Mouse (Mus musculus) midbrain, embryonic 14.5 days (tissue): ENCODE measurements around the gene Runx3. TPM values are rescaled to one million over a fixed set of nuclear protein-coding genes. Genes with fewer than 3 reads are reported as not detected.

Experiments
- ATAC-seq: fragments of 200-750 bp; cut with Nextera tagmentation; 2 replicates; pipeline ENCODE4 v1.8.0; 2017; ENCODE audit warnings: moderate number of reproducible peaks, moderate library complexity; ENCODE audit not compliant: low FRiP score, low TSS enrichment
- DNase-seq: peaks from one replicate; pipeline ENCODE4 v3.0.0-alpha.2; 2015
- H3K27ac ChIP-seq: fragments of 300-500 bp; sonication (generic); replicated peaks from 2 replicates; pipeline ENCODE4 v1.5.1; 2014; ENCODE audit warnings: mild to moderate bottlenecking, low read depth, low read length, moderate library complexity
- H3K27me3 ChIP-seq: fragments of 300-500 bp; sonication (generic); 2 replicates; pipeline ENCODE4 v1.6.1; 2014; ENCODE audit warnings: low read length, control low read depth, mixed read lengths; ENCODE audit not compliant: control insufficient read depth, insufficient read depth
- H3K36me3 ChIP-seq: fragments of 300-500 bp; sonication (generic); 2 replicates; pipeline ENCODE4 v1.6.1; 2014; ENCODE audit warnings: low read length, control low read depth; ENCODE audit not compliant: control insufficient read depth, insufficient read depth
- H3K4me1 ChIP-seq: fragments of 300-500 bp; sonication (generic); 2 replicates; pipeline ENCODE4 v1.6.1; 2014; ENCODE audit warnings: mild to moderate bottlenecking, antibody characterized with exemption, low read length, control low read depth; ENCODE audit not compliant: control insufficient read depth, insufficient read depth
- H3K4me2 ChIP-seq: fragments of 300-500 bp; sonication (generic); 2 replicates; pipeline ENCODE4 v1.6.1; 2014; ENCODE audit warnings: mild to moderate bottlenecking, low read length, moderate library complexity
- H3K4me3 ChIP-seq: fragments of 300-500 bp; sonication (generic); replicated peaks from 2 replicates; pipeline ENCODE4 v1.5.1; 2014; ENCODE audit warnings: low read depth, low read length
- H3K9ac ChIP-seq: fragments of 300-500 bp; sonication (generic); replicated peaks from 2 replicates; pipeline ENCODE4 v1.6.1; 2014; ENCODE audit warnings: mild to moderate bottlenecking, low read length, moderate library complexity
- H3K9me3 ChIP-seq: fragments of 300-500 bp; sonication (generic); 2 replicates; pipeline ENCODE4 v1.6.1; 2016; ENCODE audit warnings: low read length, control low read depth, mixed read lengths; ENCODE audit not compliant: control insufficient read depth
- WGBS: fragments of 180-500 bp; shearing (Covaris S2); extraction: QIAGEN DNeasy Blood & Tissue Kit; methylation state at CpG from one replicate; pipeline ENCODE4 v1.1.7; 2014; 5-methylcytosine and 5-hydroxymethylcytosine counted together
- polyA plus RNA-seq: library from polyadenylated mRNA; unstranded; fragments of >200 nt; fragmentation: Nextera tagmentation; extraction: Ambion mirVana; gene quantifications from 2 replicates; pipeline ENCODE4 v1.2.1, GENCODE M21; 2014

The Runx3 gene
- polyA plus RNA-seq, 1 experiment from 2014 or later: not detected

- DNase-seq (no peak), ATAC-seq (no peak)
- H3K36me3 ChIP-seq: peaks cover 29% of the 10 kb centered on the region
- H3K4me1 ChIP-seq: no peaks in the 10 kb centered on the region
- no peaks in the 10 kb centered on the region for H3K9me3 ChIP-seq
- no peak overlapping the region for H3K27ac ChIP-seq
- H3K4me3 ChIP-seq: no peak overlapping the region
- no peak overlapping the region for H3K4me2 ChIP-seq
- WGBS: 81% methylated on average over 9 of the region's 9 CpGs
- H3K9ac ChIP-seq: no peak overlapping the region
- no peaks in the 10 kb centered on the region for H3K27me3 ChIP-seq
These were observed 103.4 kb downstream of the Runx3 start for GRCm38 (mm10) chr4:135223808-135224207.

GRCm38 (mm10) chr4:135226008-135226667 lies 105.7 kb downstream of the Runx3 start:
- Histone ChIP-seq H3K4me1 (no peaks in the 10 kb centered on the region), H3K9ac (no peak overlapping the region), H3K27me3 (no peaks in the 10 kb centered on the region), H3K4me3 (no peak overlapping the region), H3K9me3 (no peaks in the 10 kb centered on the region), H3K27ac (no peak overlapping the region), H3K36me3 (peaks cover 22% of the 10 kb centered on the region), H3K4me2 (no peak overlapping the region)
- 96% methylated on average over 12 of the region's 12 CpGs for WGBS
- ATAC-seq (no peak), DNase-seq (no peak)

Other genes starting within 250 kb of the Runx3 start
- gene Tmem50a, start 205.6 kb upstream of the Runx3 start, polyA plus RNA-seq: 196 and 210 TPM in 2 replicates
- 526 and 563 TPM in 2 replicates for gene Rsrp1, start 197.1 kb upstream of the Runx3 start, polyA plus RNA-seq
- 53.4 and 61.2 TPM in 2 replicates for gene Syf2, start 189.8 kb upstream of the Runx3 start, polyA plus RNA-seq
- 34.9 and 61.9 TPM in 2 replicates for gene Clic4, start 152.2 kb downstream of the Runx3 start, polyA plus RNA-seq
- 160 and 179 TPM in 2 replicates for gene Srrm1, start 232.7 kb downstream of the Runx3 start, polyA plus RNA-seq